Mouse (Mus musculus): ENCODE measurements around the gene Hmgb1.

GRCm38 (mm10) chr5:149099009-149099408, 85.3 kb downstream of the Hmgb1 start:
- TF ChIP-seq CTCF (conservative IDR thresholded peaks at IDR 0.05; ENCODE audit: insufficient read depth, insufficient read length, low read depth, low read length), result no peak
- no peak for TF ChIP-seq POLR2A (IDR thresholded peaks at IDR 0.05; ENCODE audit: low read depth, low read length)

Data from kidney, adult 2 months (tissue).